Mouse (Mus musculus): Measurements from ENCODE around the gene Ifitm1.
A peak's percentile ranks its signal among the peaks of the same experiment; 100 is the strongest.

DNA sequence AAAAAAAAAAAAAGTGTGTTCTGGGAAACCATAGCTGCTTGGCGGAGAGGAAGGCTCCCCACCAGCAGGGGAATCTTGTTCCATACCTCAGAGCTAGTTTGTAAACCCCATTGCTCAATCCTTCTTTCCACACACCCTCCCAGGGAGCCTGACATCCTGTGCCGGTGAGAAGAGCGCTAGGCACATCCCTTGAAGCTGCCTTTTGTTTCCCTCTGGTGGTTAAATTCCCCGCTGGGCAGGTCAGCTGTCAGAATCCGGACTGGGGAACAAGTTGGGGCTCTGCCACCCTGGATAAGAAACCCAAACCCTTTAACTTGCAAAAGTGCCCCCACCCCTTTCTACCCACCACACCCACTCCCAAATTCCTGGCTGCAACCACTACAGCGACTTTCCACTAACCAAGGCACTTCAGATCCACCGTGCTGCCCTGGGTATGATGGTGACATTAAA is 41.3 kb downstream of the Ifitm1 start:
- TF ChIP-seq EP300 (IDR thresholded peaks at IDR 0.05), result no peak
- TF ChIP-seq CTCF (IDR thresholded peaks at IDR 0.05), result peak; percentile 70
